Mouse (Mus musculus) lung, embryonic 14.5 days (tissue): ENCODE data around the gene Kctd11. TPM values are rescaled to one million over a fixed set of nuclear protein-coding genes. Genes with fewer than 3 reads are reported as not detected.
A peak's percentile ranks its signal among the peaks of the same experiment; 100 is the strongest.
"Not testable (repeated sequence)": the region's sequence is repeated elsewhere in the genome, so short reads cannot be mapped to it uniquely, and the experiment has no call there.

Experiments used
- ATAC-seq: fragments of 200-750 bp; cut with Nextera tagmentation; 2 replicates; pipeline ENCODE4 v1.8.0; 2017; ENCODE audit warnings: mild to moderate bottlenecking, moderate TSS enrichment, moderate library complexity; ENCODE audit not compliant: insufficient read depth
- DNase-seq: peaks from one replicate; pipeline ENCODE4 v3.0.0-alpha.2; 2015
- H3K27ac ChIP-seq: fragments of 300-500 bp; sonication (generic); 2 replicates; pipeline ENCODE4 v1.5.1; 2014; ENCODE audit warnings: low read depth, mild to moderate bottlenecking, moderate library complexity
- H3K27me3 ChIP-seq: fragments of 300-500 bp; sonication (generic); 2 replicates; pipeline ENCODE4 v1.6.1; 2014; ENCODE audit warnings: low read length, control low read depth; ENCODE audit not compliant: insufficient read depth
- H3K36me3 ChIP-seq: fragments of 300-500 bp; sonication (generic); 2 replicates; pipeline ENCODE4 v1.6.1; 2014; ENCODE audit warnings: control low read depth; ENCODE audit not compliant: insufficient read depth
- H3K4me1 ChIP-seq: fragments of 300-500 bp; sonication (generic); 2 replicates; pipeline ENCODE4 v1.6.1; 2014; ENCODE audit warnings: antibody characterized with exemption, control low read depth; ENCODE audit not compliant: insufficient read depth
- H3K4me2 ChIP-seq: fragments of 300-500 bp; sonication (generic); 2 replicates; pipeline ENCODE4 v1.6.1; 2014; ENCODE audit warnings: mild to moderate bottlenecking
- H3K4me3 ChIP-seq: fragments of 300-500 bp; sonication (generic); 2 replicates; pipeline ENCODE4 v1.5.1; 2014; ENCODE audit warnings: low read depth, low read length
- H3K9ac ChIP-seq: fragments of 300-500 bp; sonication (generic); 2 replicates; pipeline ENCODE4 v1.6.1; 2014
- H3K9me3 ChIP-seq: fragments of 300-500 bp; sonication (generic); 2 replicates; pipeline ENCODE4 v1.6.1; 2016; ENCODE audit warnings: low read depth, low read length, control low read depth
- CTCF ChIP-seq: IDR thresholded peaks from 2 replicates; pipeline ENCODE4 v1.5.1; 2016; ENCODE audit warnings: antibody characterized with exemption, low read depth
- WGBS: fragments of 180-500 bp; shearing (Covaris S2); extraction: QIAGEN DNeasy Blood & Tissue Kit; methylation state at CpG from one replicate; pipeline ENCODE4 v1.1.7; 2014; 5-methylcytosine and 5-hydroxymethylcytosine counted together
- polyA plus RNA-seq: library from polyadenylated mRNA; unstranded; fragments of >200 nt; fragmentation: Nextera tagmentation; extraction: Ambion mirVana; gene quantifications from 2 replicates; pipeline ENCODE4 v1.2.1, GENCODE M21; 2014

The Kctd11 gene
- polyA plus RNA-seq = 6.2 and 7.5 TPM in 2 replicates

GRCm38 (mm10) chr11:69880853-69881603, at the start of gene Kctd11:
Gene Kctd11, minus strand, starts transcription at chr11:69881406.
- no peaks in the 10 kb centered on the region for H3K9me3 ChIP-seq
- peak within 1 kb of the TSS; percentile 41 for H3K9ac ChIP-seq
- peaks cover 25% of the 10 kb centered on the region for H3K4me1 ChIP-seq
- under 1% methylated on average over 46 of the region's 46 CpGs for WGBS
- peak; percentile 93 for DNase-seq
- H3K4me3 ChIP-seq = peak within 1 kb of the TSS; percentile 51
- H3K27ac ChIP-seq = peak within 1 kb of the TSS; percentile 92
- peak; percentile 90 for ATAC-seq
- peak; percentile 37 for TF ChIP-seq CTCF
- H3K36me3 ChIP-seq = no peaks in the 10 kb centered on the region
- no peaks in the 10 kb centered on the region for H3K27me3 ChIP-seq
- peak within 1 kb of the TSS; percentile 84 for H3K4me2 ChIP-seq

DNA sequence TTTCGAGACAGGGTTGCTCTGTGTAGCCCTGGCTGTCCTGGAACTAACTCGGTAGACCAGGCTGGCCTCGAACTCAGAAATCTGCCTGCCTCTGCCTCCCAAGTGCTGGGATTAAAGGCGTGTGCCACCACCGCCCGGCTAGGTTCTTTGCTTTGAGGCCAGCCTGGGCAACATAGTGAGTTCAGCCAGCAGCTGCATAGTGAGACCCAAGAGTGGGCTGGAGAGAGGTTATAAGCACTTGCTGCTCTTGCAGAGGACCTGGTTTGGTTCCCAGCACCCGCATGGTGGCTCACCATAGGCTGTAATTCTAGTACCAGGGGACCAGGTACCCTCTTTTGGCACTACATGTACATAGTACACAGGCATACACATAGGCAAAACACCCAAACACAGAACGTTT, 49.0 kb upstream of the Kctd11 start:
- H3K27me3 ChIP-seq, H3K9ac ChIP-seq, H3K4me3 ChIP-seq, H3K4me2 ChIP-seq, H3K4me1 ChIP-seq, H3K9me3 ChIP-seq, DNase-seq, ATAC-seq, H3K36me3 ChIP-seq, H3K27ac ChIP-seq: not testable (repeated sequence)
- WGBS = 83% methylated on average over 8 of the region's 8 CpGs

- Histone ChIP-seq H3K9ac (no peak overlapping the region), H3K27me3 (peaks cover 1% of the 10 kb centered on the region; the same call in 1 of the 2 replicates), H3K4me1 (no peaks in the 10 kb centered on the region; the same call in 1 of the 2 replicates), H3K4me2 (no peak overlapping the region), H3K36me3 (no peaks in the 10 kb centered on the region), H3K4me3 (no peak overlapping the region), H3K9me3 (no peaks in the 10 kb centered on the region), H3K27ac (no peak overlapping the region)
- ATAC-seq (no peak), DNase-seq (no peak)
- TF ChIP-seq CTCF = no peak
- 19% methylated on average over 4 of the region's 4 CpGs for whole genome bisulfite sequencing
These were observed 48.5 kb upstream of the Kctd11 start for GRCm38 (mm10) chr11:69929712-69930111.

DNA sequence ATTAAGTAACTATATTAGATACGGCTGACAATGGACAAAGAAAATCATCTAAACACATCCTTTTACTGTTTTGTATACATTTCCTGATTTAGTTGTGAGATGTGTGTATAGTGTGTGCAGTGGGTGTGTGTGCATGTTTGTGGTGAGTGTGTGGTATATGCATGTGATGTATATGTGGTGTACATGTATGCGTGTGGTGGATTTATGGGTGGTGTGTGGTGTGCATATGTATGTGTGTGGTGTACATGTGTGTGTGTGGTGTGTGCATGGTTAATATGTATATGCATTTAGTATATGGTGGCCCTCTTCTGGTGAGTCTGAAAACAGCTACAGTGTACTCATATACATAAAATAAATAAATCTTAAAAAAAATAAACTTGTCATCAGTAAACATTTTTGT, 46.3 kb upstream of the Kctd11 start:
- DNase-seq (no peak), ATAC-seq (no peak)
- no peaks in the 10 kb centered on the region for H3K9me3 ChIP-seq
- no peaks in the 10 kb centered on the region for H3K27me3 ChIP-seq
- no peaks in the 10 kb centered on the region for H3K4me1 ChIP-seq
- H3K4me3 ChIP-seq = no peak overlapping the region
- H3K36me3 ChIP-seq = no peaks in the 10 kb centered on the region
- no peak overlapping the region for H3K27ac ChIP-seq
- H3K4me2 ChIP-seq = no peak overlapping the region
- no peak for TF ChIP-seq CTCF
- WGBS = 92% methylated on average over 2 of the region's 2 CpGs
- no peak overlapping the region for H3K9ac ChIP-seq

DNA sequence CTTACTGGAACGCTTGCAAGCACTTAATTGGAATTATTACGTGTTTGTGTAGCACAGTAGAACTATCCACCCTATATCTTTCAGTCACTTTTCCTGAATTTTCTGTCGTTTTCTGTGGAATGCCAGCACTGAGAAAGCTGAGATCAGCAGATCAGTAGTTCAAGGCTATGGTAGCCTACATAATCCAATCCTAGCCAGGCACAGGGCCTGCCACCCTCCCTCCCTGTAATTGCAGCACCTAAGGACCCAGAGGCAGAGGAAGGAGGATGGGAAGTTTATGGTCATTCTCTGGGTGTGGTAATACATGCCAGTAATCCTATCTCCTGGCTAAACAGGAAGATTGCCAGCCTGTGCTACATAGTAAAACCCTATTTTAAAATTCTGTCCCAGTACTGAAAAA, 41.6 kb upstream of the Kctd11 start:
- 55% methylated on average over 3 of the region's 3 CpGs for WGBS

GRCm38 (mm10) chr11:69922012-69922756, 41.0 kb upstream of the Kctd11 start:
- no peak; the same call in 1 of the 2 replicates for TF ChIP-seq CTCF
- H3K9ac ChIP-seq = peak overlapping the region; percentile 59
- DNase-seq = no peak
- H3K4me2 ChIP-seq = peak overlapping the region; percentile 67
- peaks cover 24% of the 10 kb centered on the region for H3K36me3 ChIP-seq
- peaks cover 4% of the 10 kb centered on the region; the same call in 1 of the 2 replicates for H3K4me1 ChIP-seq
- H3K27ac ChIP-seq = peak overlapping the region; percentile 97
- ATAC-seq = no peak
- no peaks in the 10 kb centered on the region for H3K9me3 ChIP-seq
- WGBS = 1% methylated on average over 12 of the region's 12 CpGs
- H3K4me3 ChIP-seq = peak overlapping the region; percentile 97
- H3K27me3 ChIP-seq = no peaks in the 10 kb centered on the region

More for the DNA sequence above, 41.6 kb upstream of the Kctd11 start:
- peak overlapping the region; percentile 67 for H3K4me2 ChIP-seq
- peaks cover 4% of the 10 kb centered on the region; the same call in 1 of the 2 replicates for H3K4me1 ChIP-seq
- H3K9ac ChIP-seq = peak overlapping the region; percentile 13
- no peak for TF ChIP-seq CTCF
- no peak for DNase-seq
- H3K27ac ChIP-seq = 0 out of 2 replicates have a peak overlapping the region, but pooled peaks have one; percentile 21
- peaks cover 18% of the 10 kb centered on the region for H3K36me3 ChIP-seq
- H3K4me3 ChIP-seq = peak overlapping the region; percentile 97; the same call in 1 of the 2 replicates
- H3K9me3 ChIP-seq = no peaks in the 10 kb centered on the region
- ATAC-seq = no peak
- H3K27me3 ChIP-seq = no peaks in the 10 kb centered on the region
